Mouse (Mus musculus) midbrain, embryonic 15.5 days (tissue): Measurements from ENCODE around the gene Ptges3l. TPM values are rescaled to one million over a fixed set of nuclear protein-coding genes. Genes with fewer than 3 reads are reported as not detected.

Source experiments
- ATAC-seq: fragments of 200-750 bp; cut with Nextera tagmentation; replicated peaks from 2 replicates; pipeline ENCODE4 v1.8.0; 2017; ENCODE audit warnings: moderate TSS enrichment
- H3K27ac ChIP-seq: fragments of 300-500 bp; sonication (generic); 2 replicates; pipeline ENCODE4 v1.5.1; 2015; ENCODE audit warnings: mild to moderate bottlenecking, inconsistent platforms
- H3K27me3 ChIP-seq: fragments of 300-500 bp; sonication (generic); replicated peaks from 2 replicates; pipeline ENCODE4 v1.6.1; 2015; ENCODE audit warnings: inconsistent platforms
- H3K36me3 ChIP-seq: fragments of 300-500 bp; sonication (generic); replicated peaks from 2 replicates; pipeline ENCODE4 v1.6.1; 2015; ENCODE audit warnings: inconsistent platforms
- H3K4me1 ChIP-seq: fragments of 300-500 bp; sonication (generic); 2 replicates; pipeline ENCODE4 v1.6.1; 2015; ENCODE audit warnings: inconsistent platforms
- H3K4me2 ChIP-seq: fragments of 300-500 bp; sonication (generic); 2 replicates; pipeline ENCODE4 v1.6.1; 2015; ENCODE audit warnings: inconsistent platforms, mild to moderate bottlenecking, moderate library complexity
- H3K4me3 ChIP-seq: fragments of 300-500 bp; sonication (generic); 2 replicates; pipeline ENCODE4 v1.5.1; 2015; ENCODE audit warnings: mild to moderate bottlenecking, inconsistent platforms
- H3K9ac ChIP-seq: fragments of 300-500 bp; sonication (generic); 2 replicates; pipeline ENCODE4 v1.6.1; 2015; ENCODE audit warnings: mild to moderate bottlenecking, inconsistent platforms
- H3K9me3 ChIP-seq: fragments of 300-500 bp; sonication (generic); 2 replicates; pipeline ENCODE4 v1.6.1; 2016; ENCODE audit warnings: inconsistent platforms
- WGBS: fragments of 180-500 bp; shearing (Covaris S2); methylation state at CpG from one replicate; pipeline ENCODE4 v1.1.7; 2015; ENCODE audit warnings: mixed read lengths; 5-methylcytosine and 5-hydroxymethylcytosine counted together
- polyA plus RNA-seq: library from polyadenylated mRNA; unstranded; fragments of >200 nt; fragmentation: Nextera tagmentation; extraction: Ambion mirVana; gene quantifications from 2 replicates; pipeline ENCODE4 v1.2.1, GENCODE M21; 2015

Gene Ptges3l
- polyA plus RNA-seq, 1 experiment from 2014 or later: 2.0 TPM

GRCm38 (mm10) chr11:101465869-101466551 lies 40.9 kb upstream of the Ptges3l start, which contains the start of gene Vat1:
Gene Vat1, minus strand, starts transcription at chr11:101466230.
- H3K9me3 ChIP-seq: no peaks in the 10 kb centered on the region
- H3K27me3 ChIP-seq: no peaks in the 10 kb centered on the region
- H3K4me3 ChIP-seq: peak within 1 kb of the TSS; percentile 69
- H3K4me2 ChIP-seq: peak within 1 kb of the TSS; percentile 86
- peak within 1 kb of the TSS; percentile 90 for H3K27ac ChIP-seq
- ATAC-seq: peak; percentile 76
- peak within 1 kb of the TSS; percentile 80 for H3K9ac ChIP-seq
- WGBS: 2% methylated on average over 60 of the region's 60 CpGs
- peaks cover 16% of the 10 kb centered on the region for H3K36me3 ChIP-seq
- peaks cover 62% of the 10 kb centered on the region for H3K4me1 ChIP-seq

DNA sequence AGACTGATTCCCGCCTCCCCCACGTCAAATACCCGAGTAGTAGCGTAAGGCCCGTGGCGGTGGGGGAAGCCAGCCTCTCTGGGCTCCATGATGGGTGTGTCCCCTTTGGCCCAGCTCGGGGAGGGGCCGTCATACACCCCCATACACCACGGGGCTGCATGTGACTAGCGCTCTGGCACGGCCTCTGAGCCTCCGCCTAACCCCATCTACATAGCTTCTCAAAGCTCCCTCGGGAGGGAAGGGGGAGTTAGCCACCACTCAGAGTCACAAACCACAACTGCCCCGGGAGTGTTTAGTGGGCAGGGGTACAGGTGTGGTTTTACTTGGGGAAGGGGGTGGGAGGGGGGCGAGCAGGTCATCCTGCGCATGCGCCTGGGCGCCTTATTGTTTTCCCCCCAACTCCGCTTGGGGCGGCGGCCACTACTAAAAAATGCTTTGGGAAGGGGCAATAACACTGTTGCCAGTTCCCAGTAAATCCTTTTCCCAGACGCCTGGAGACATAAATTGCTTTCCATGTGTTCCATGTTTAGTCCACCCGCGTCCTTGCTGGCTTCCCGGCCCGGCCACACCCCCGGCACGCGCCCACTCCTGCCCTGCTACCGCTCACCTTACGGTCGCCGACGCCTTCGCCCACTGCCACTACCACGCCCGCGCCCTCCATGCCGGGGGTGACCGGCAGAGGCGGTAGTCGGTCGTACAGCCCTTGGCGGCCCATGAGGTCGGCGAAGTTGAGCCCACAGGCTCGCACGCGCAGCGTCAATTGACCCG lies 40.2 kb upstream of the Ptges3l start:
- ATAC-seq: peak; percentile 51
- under 1% methylated on average over 51 of the region's 51 CpGs for WGBS

DNA sequence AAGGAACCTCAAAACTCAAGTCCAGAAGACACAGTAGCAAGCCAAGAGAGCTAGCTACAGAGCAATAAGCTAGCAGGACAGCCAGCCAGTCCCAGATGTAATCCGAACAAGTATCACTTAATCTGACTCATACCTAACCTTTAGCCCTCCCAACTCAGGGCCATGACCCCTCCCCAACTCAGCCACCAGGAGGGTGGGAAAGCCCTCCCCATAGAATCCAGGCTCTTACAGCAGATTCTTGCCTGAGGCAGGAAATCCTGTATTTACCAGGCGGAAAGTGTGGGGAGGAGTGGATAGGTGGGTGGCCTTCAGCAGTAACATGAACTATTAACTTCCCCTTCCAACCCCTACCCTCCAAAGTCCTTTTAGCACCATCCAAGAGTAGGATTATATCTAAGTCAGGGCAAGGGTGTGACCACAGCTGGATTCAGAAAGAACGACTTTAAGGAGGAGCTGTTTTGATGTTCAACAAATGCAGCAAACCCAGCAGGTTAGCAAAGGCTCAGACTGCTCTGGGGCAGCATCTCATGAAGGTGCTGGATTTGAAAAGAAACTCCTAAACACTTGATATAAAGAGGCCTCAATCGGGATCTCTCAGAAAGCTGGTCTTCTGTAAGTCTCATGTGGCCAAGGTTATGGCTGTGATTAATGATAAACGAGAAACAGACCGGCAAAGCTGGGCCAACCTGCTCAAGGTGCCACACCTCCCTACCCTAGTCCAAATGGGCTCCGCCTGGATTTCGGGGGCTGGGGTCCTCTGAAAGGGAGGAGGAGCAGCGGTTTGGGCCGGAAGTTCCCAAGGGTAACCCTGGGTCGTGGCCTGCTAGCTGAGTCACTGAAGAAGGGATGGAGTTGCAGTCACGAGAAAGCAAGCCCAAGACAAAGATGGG lies 39.3 kb upstream of the Ptges3l start, which contains the start of gene Rnd2:
Gene Rnd2 (plus strand): TSS at position 789 of the 890 bp plus-strand sequence.
- peak within 1 kb of the TSS; percentile 69 for H3K4me3 ChIP-seq
- peaks cover 23% of the 10 kb centered on the region for H3K36me3 ChIP-seq
- H3K27me3 ChIP-seq: no peaks in the 10 kb centered on the region
- peak within 1 kb of the TSS; percentile 86 for H3K4me2 ChIP-seq
- H3K9ac ChIP-seq: peak within 1 kb of the TSS; percentile 80
- peak within 1 kb of the TSS; percentile 90 for H3K27ac ChIP-seq
- H3K4me1 ChIP-seq: peaks cover 56% of the 10 kb centered on the region
- WGBS: 13% methylated on average over 12 of the region's 12 CpGs
- H3K9me3 ChIP-seq: no peaks in the 10 kb centered on the region
- peak; percentile 2; the same call in 1 of the 2 replicates for ATAC-seq

More for the DNA sequence above, 40.2 kb upstream of the Ptges3l start:
- peak overlapping the region; percentile 86 for H3K4me2 ChIP-seq
- H3K9me3 ChIP-seq: no peaks in the 10 kb centered on the region
- H3K9ac ChIP-seq: peak overlapping the region; percentile 80
- H3K27ac ChIP-seq: peak overlapping the region; percentile 90
- peaks cover 62% of the 10 kb centered on the region for H3K4me1 ChIP-seq
- H3K4me3 ChIP-seq: peak overlapping the region; percentile 69
- peaks cover 19% of the 10 kb centered on the region for H3K36me3 ChIP-seq
- no peaks in the 10 kb centered on the region for H3K27me3 ChIP-seq

GRCm38 (mm10) chr11:101462583-101463440 lies 37.7 kb upstream of the Ptges3l start:
- Histone ChIP-seq H3K4me3 (peak overlapping the region; percentile 69), H3K27me3 (no peaks in the 10 kb centered on the region), H3K9ac (peak overlapping the region; percentile 80; the same call in 1 of the 2 replicates), H3K27ac (peak overlapping the region; percentile 90), H3K36me3 (peaks cover 30% of the 10 kb centered on the region), H3K9me3 (no peaks in the 10 kb centered on the region), H3K4me2 (peak overlapping the region; percentile 86), H3K4me1 (peaks cover 50% of the 10 kb centered on the region)
- ATAC-seq: 0 out of 2 replicates have a peak, but pooled peaks have one; percentile 34
- 21% methylated on average over 13 of the region's 13 CpGs for WGBS

DNA sequence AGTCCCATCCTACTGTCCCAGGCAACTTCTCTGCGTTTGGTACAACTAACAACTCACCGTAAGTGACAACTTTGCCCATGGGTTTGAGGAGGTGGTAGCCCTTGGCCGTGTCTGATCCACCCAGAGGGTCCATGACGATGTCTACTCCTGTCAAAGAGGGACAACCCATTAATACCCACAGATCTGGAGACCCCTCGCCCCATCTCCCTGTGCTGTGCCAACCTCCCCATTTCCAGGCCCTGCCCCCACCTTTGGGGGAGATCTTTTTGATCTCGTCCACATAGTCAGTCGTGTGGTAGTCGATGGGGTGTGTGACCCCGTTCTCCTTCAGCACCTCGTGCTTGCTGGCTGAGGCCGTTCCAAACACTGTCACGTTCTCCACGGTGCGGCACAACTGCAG lies 37.0 kb upstream of the Ptges3l start:
- ATAC-seq: no peak
- Histone ChIP-seq H3K36me3 (peaks cover 37% of the 10 kb centered on the region), H3K9ac (no peak overlapping the region), H3K9me3 (no peaks in the 10 kb centered on the region), H3K4me1 (peaks cover 45% of the 10 kb centered on the region), H3K4me2 (peak overlapping the region; percentile 86), H3K4me3 (0 out of 2 replicates have a peak overlapping the region, but pooled peaks have one; percentile 69), H3K27ac (peak overlapping the region; percentile 90), H3K27me3 (no peaks in the 10 kb centered on the region)
- WGBS: 53% methylated on average over 14 of the region's 14 CpGs

DNA sequence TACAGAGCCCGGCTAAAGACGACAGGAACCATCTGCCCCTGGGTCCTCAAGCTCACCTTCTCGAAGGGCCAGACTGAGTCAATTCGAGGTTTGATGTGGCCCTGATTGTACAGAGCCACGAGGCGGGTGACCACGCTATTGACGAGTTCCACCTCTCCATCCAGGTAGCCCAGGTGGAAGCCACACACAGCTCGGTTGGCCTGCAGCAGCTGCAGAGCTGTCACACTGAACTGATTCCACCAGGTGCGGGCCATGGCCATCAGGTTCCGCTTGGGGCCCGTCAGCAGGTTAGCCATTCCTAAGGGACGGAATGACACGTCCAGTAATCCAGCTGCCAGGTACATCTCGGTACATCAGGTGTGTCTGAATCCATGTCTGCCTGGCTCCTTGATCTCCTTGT lies 35.2 kb upstream of the Ptges3l start:
- H3K4me1 ChIP-seq: peaks cover 34% of the 10 kb centered on the region
- no peak overlapping the region for H3K9ac ChIP-seq
- no peak for ATAC-seq

GRCm38 (mm10) chr11:101459716-101460115 lies 34.6 kb upstream of the Ptges3l start:
- 48% methylated on average over 6 of the region's 6 CpGs for WGBS
- no peak overlapping the region for H3K27ac ChIP-seq
- H3K36me3 ChIP-seq: peaks cover 42% of the 10 kb centered on the region

More for the DNA sequence above, 35.2 kb upstream of the Ptges3l start:
- WGBS: 89% methylated on average over 15 of the region's 15 CpGs
- H3K27ac ChIP-seq: no peak overlapping the region
- no peaks in the 10 kb centered on the region for H3K27me3 ChIP-seq
- no peak overlapping the region for H3K4me3 ChIP-seq
- peaks cover 42% of the 10 kb centered on the region for H3K36me3 ChIP-seq
- H3K9me3 ChIP-seq: no peaks in the 10 kb centered on the region
- no peak overlapping the region for H3K4me2 ChIP-seq

DNA sequence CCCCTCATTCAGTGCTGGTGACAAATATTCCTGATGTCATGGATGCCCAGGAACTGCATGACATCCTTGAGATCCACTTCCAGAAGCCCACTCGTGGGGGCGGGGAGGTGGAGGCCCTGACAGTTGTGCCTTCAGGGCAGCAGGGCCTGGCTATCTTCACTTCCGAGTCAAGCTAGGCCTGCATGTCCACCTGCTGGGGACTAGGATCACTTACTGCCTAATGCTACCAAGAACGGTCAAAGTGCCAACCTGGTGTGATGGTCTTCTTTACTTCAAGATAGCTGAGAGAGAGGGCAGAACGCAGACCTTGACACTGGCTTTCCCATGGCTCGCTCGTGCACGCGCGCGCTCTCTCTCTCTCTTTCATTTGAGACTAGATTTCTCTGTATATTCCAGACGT lies 33.1 kb upstream of the Ptges3l start:
- Histone ChIP-seq H3K27ac (no peak overlapping the region), H3K4me3 (no peak overlapping the region), H3K27me3 (no peaks in the 10 kb centered on the region), H3K4me1 (peaks cover 18% of the 10 kb centered on the region), H3K9ac (no peak overlapping the region), H3K36me3 (peaks cover 42% of the 10 kb centered on the region), H3K9me3 (no peaks in the 10 kb centered on the region), H3K4me2 (no peak overlapping the region)
- ATAC-seq: no peak
- WGBS: 82% methylated on average over 12 of the region's 12 CpGs

More at GRCm38 (mm10) chr11:101459716-101460115, 34.6 kb upstream of the Ptges3l start:
- no peak overlapping the region for H3K4me3 ChIP-seq
- H3K4me1 ChIP-seq: peaks cover 33% of the 10 kb centered on the region
- H3K27me3 ChIP-seq: no peaks in the 10 kb centered on the region
- H3K9ac ChIP-seq: no peak overlapping the region
- no peaks in the 10 kb centered on the region for H3K9me3 ChIP-seq
- no peak for ATAC-seq
- H3K4me2 ChIP-seq: no peak overlapping the region

GRCm38 (mm10) chr11:101457631-101458030 lies 32.5 kb upstream of the Ptges3l start:
- H3K36me3 ChIP-seq: peaks cover 42% of the 10 kb centered on the region
- ATAC-seq: no peak
- H3K27ac ChIP-seq: no peak overlapping the region
- no peaks in the 10 kb centered on the region for H3K9me3 ChIP-seq
- H3K27me3 ChIP-seq: no peaks in the 10 kb centered on the region
- 87% methylated on average over 9 of the region's 9 CpGs for WGBS
- H3K4me1 ChIP-seq: peaks cover 12% of the 10 kb centered on the region
- H3K4me3 ChIP-seq: no peak overlapping the region
- H3K9ac ChIP-seq: no peak overlapping the region
- H3K4me2 ChIP-seq: no peak overlapping the region

DNA sequence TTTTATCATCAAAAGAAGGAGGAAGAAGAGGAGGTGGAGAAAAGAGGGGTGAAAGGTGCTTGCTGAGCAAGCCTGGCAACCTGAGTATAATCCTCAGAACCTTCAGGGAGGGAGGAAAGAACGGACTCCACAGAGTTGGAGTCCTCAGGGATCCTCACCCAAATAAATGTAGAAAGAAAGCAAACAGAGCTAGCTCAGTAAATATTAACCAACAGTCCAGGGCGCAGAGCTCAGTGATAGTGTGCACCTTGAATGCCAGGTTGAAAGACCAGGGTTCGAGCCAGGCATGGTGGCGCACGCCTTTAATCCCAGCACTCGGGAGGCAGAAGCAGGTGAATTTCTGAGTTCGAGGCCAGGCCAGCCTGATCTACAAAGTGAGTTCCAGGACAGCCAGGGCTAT lies 30.5 kb upstream of the Ptges3l start:
- H3K4me2 ChIP-seq: no peak overlapping the region
- 90% methylated on average over 7 of the region's 7 CpGs for WGBS
- H3K4me1 ChIP-seq: no peaks in the 10 kb centered on the region
- no peak overlapping the region for H3K27ac ChIP-seq
- ATAC-seq: no peak
- H3K9ac ChIP-seq: no peak overlapping the region
- no peaks in the 10 kb centered on the region for H3K9me3 ChIP-seq
- H3K4me3 ChIP-seq: no peak overlapping the region
- peaks cover 26% of the 10 kb centered on the region for H3K36me3 ChIP-seq
- no peaks in the 10 kb centered on the region for H3K27me3 ChIP-seq

DNA sequence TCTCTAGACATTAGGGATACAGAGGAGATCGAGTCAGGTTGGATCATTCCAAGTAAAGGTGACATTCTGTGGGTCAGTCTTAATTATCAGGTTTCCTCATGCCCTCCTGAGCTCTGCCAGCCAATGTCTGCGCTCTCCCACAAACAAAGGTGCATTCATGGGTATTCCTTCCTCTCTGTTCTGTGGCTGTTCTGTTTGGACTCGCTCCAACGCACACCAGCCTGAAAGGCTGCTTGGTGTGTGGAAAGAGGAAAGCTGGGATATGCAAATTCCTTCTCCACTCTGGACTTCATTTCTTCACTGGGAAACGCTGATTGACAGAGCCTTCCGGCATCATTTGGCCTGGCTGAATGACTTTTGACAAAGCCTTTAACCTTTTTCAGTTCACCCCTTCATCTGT lies 29.6 kb upstream of the Ptges3l start:
- H3K9me3 ChIP-seq: no peaks in the 10 kb centered on the region
- no peak for ATAC-seq
- no peaks in the 10 kb centered on the region for H3K27me3 ChIP-seq
- no peak overlapping the region for H3K4me3 ChIP-seq
- no peak overlapping the region for H3K4me2 ChIP-seq
- no peak overlapping the region for H3K27ac ChIP-seq
- 28% methylated on average over 6 of the region's 6 CpGs for WGBS
- H3K9ac ChIP-seq: no peak overlapping the region
- H3K36me3 ChIP-seq: peaks cover 19% of the 10 kb centered on the region
- no peaks in the 10 kb centered on the region for H3K4me1 ChIP-seq
